Mouse (Mus musculus) B cell, adult 62 days (primary cell): ENCODE results near the gene Gm19345. TPM values are rescaled to one million over a fixed set of nuclear protein-coding genes. Genes with fewer than 3 reads are reported as not detected.

Source experiments
- total RNA-seq: library from RNA; stranded (reverse); gene quantifications from 4 replicates; pipeline ENCODE4 v1.2.4, GENCODE M21; 2023

Gm19345 gene
- not detected in 4 replicates for total RNA-seq

DNA sequence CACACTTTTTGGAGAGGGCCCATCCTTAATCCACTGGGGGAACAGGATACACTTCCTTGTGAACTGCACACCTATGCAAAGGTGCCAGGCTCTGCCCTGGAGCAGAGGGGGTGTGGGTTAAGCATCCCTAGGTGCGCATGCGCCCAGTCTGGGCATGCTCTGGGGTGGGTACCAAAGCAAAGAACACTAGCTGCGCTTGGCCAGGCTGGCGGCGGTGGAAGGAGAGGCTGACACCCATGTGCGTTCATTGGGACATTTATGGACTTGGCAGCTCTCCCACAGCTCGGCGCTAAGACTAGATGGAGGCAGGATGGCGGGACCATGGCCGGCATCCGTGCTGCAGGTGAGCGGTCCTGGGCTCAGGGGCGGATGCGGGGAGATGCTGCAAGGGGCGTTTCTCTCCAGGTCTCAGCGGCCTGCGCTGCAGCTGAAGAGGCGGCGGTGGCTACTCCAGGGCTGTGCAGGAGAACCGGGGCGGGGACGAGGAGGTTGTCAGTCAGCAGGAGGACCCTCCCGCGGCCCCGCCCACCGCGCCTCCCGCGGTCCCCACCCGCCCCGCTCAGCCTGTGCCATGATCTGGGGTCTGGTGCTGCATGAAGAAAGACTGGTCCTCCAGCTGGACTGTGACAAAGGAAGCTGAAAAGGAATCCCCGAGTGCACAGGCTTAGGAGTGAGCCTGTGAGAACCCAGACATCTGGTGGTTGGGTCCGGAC is at the start of gene Gm19345:
TSS of gene Gm19345 (plus strand) at position 146 of the 713 bp plus-strand sequence.

DNA sequence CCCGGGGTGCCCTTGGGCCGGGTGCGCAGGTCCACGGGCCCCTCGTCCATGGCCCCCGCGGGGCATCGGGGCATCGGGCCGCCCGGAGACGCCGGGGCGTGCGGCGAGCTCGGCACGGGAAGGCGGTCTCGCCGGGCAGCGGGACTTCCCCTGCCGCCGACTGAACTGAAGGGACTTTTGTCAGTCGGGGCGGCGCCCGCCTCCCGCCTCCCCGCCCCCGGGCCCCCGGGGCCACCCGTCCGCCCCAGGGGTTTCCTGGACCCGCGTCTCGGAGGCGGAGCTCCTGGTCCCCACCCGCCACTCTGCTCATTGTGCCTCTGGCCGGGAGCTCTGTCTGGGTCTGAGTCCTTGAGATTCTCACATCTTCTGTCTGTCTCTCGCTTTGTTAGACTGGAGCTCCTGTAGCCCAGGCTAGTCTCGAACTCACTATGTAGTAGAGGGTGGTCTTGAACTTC is 29.2 kb upstream of the Gm19345 start, which contains the start of gene Bcl3:
TSS of gene Bcl3 (minus strand) at position 167 of the 455 bp plus-strand sequence.

DNA sequence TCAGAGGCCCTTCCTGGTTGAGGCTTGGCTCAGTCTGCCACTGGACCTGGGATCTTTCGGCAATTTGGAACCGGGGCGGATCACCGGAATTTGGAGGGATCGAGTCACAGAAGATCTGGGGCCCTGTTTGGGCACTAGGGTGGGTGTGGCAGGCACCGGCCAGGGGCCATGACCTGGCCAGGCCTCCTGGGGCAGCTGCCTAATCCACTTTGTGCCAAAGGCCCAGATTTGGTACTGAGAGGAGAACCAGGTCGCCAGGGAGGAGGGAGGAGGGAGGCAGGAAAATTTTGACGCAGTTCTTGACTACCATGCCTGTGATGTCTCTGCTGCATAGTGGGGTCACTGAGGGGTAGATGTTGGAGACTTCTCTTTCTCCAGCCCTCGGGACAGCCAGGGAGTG is 9.4 kb downstream of the Gm19345 start, which contains the start of gene Ceacam16:
TSS of gene Ceacam16 (minus strand) at position 101 of the 400 bp plus-strand sequence.

DNA sequence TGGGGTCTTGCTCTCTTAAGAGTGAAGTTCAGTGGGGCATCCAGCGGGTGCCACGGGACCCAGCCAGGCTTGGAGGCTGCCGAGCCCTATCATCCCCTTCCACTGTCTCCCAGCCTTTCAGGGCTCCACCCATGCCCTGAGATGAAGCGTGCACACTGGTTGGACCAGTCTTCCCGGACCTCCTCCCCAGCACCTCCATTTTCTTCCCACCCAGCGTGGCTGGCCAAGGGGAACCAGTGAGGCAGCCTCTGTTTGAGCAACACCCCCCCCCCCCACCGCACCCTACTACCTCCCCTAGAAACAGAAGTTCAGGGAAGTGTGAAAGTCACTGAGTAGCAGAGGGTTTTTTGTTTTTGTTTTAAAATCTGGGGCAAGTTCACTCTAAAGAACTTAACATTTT is 36.0 kb downstream of the Gm19345 start, which contains the start of gene Ceacam19:
TSS of gene Ceacam19 (minus strand) at position 117 of the 400 bp plus-strand sequence.

Other genes starting within 250 kb of the Gm19345 start
- gene Clasrp, start 247.5 kb upstream of the Gm19345 start, total RNA-seq, result 94.5 to 107 TPM (median 98.1 TPM) in 4 replicates
- 113 to 122 TPM (median 116 TPM) in 4 replicates for gene Relb, start 222.6 kb upstream of the Gm19345 start, total RNA-seq
- 64.7 to 85.0 TPM (median 67.9 TPM) in 4 replicates for gene Clptm1, start 187.0 kb upstream of the Gm19345 start, total RNA-seq
- gene Apoc2, start 174.1 kb upstream of the Gm19345 start, total RNA-seq, result not detected in 4 replicates
- not detected in 4 replicates for gene Gm44805, start 170.6 kb upstream of the Gm19345 start, total RNA-seq
- gene Apoc4, start 170.5 kb upstream of the Gm19345 start, total RNA-seq, result not detected in 4 replicates
- not detected in 4 replicates for gene Apoc1, start 159.3 kb upstream of the Gm19345 start, total RNA-seq
- 69.0 to 80.2 TPM (median 73.6 TPM) in 4 replicates for gene Apoe, start 152.8 kb upstream of the Gm19345 start, total RNA-seq
- 52.4 to 61.9 TPM (median 55.5 TPM) in 4 replicates for gene Tomm40, start 136.6 kb upstream of the Gm19345 start, total RNA-seq
- not detected in 4 replicates for gene Nectin2, start 101.5 kb upstream of the Gm19345 start, total RNA-seq
- not detected in 4 replicates for gene Bcam, start 81.0 kb upstream of the Gm19345 start, total RNA-seq
- 1.2 to 3.7 TPM (median 2.1 TPM) in 3 of 4 replicates, not detected in the other for gene Cblc, start 55.2 kb upstream of the Gm19345 start, total RNA-seq
- gene Bcl3, start 29.2 kb upstream of the Gm19345 start, total RNA-seq, result 57.3 to 76.7 TPM (median 71.4 TPM) in 4 replicates
- gene Ceacam16, start 9.3 kb downstream of the Gm19345 start, total RNA-seq, result 13.2 to 20.2 TPM (median 15.3 TPM) in 4 replicates
- not detected in 4 replicates for gene Ceacam19, start 36.0 kb downstream of the Gm19345 start, total RNA-seq
- 18.8 to 24.1 TPM (median 21.6 TPM) in 4 replicates for gene Pvr, start 69.2 kb downstream of the Gm19345 start, total RNA-seq
- not detected in 4 replicates for gene Igsf23, start 98.8 kb downstream of the Gm19345 start, total RNA-seq
- not detected in 4 replicates for gene Ceacam20, start 113.4 kb downstream of the Gm19345 start, total RNA-seq
- not detected in 4 replicates for gene Nlrp9b, start 139.5 kb downstream of the Gm19345 start, total RNA-seq
- gene Vmn1r91, start 247.7 kb downstream of the Gm19345 start, total RNA-seq, result not detected in 4 replicates